Mouse (Mus musculus) forebrain, embryonic 13.5 days (tissue): ENCODE data around the gene Trafd1. TPM values are rescaled to one million over a fixed set of nuclear protein-coding genes. Genes with fewer than 3 reads are reported as not detected.

ENCODE experiments used
- ATAC-seq: fragments of 200-750 bp; cut with Nextera tagmentation; 2 replicates; pipeline ENCODE4 v1.8.0; 2017
- H3K27ac ChIP-seq: fragments of 300-500 bp; sonication (generic); 2 replicates; pipeline ENCODE4 v1.5.1; 2015; ENCODE audit warnings: inconsistent platforms, mild to moderate bottlenecking, moderate library complexity
- H3K27me3 ChIP-seq: fragments of 300-500 bp; sonication (generic); 2 replicates; pipeline ENCODE4 v1.6.1; 2015; ENCODE audit warnings: mild to moderate bottlenecking, inconsistent platforms
- H3K36me3 ChIP-seq: fragments of 300-500 bp; sonication (generic); 2 replicates; pipeline ENCODE4 v1.6.1; 2015; ENCODE audit warnings: mild to moderate bottlenecking, inconsistent platforms; ENCODE audit not compliant: poor library complexity, severe bottlenecking
- H3K4me1 ChIP-seq: fragments of 300-500 bp; sonication (generic); 2 replicates; pipeline ENCODE4 v1.6.1; 2015; ENCODE audit warnings: inconsistent platforms
- H3K4me2 ChIP-seq: fragments of 300-500 bp; sonication (generic); 2 replicates; pipeline ENCODE4 v1.6.1; 2015; ENCODE audit warnings: inconsistent platforms, mild to moderate bottlenecking, moderate library complexity
- H3K4me3 ChIP-seq: fragments of 300-500 bp; sonication (generic); 2 replicates; pipeline ENCODE4 v1.5.1; 2015; ENCODE audit warnings: mild to moderate bottlenecking, inconsistent platforms
- H3K9ac ChIP-seq: fragments of 300-500 bp; sonication (generic); 2 replicates; pipeline ENCODE4 v1.6.1; 2015; ENCODE audit warnings: mild to moderate bottlenecking, inconsistent platforms
- H3K9me3 ChIP-seq: fragments of 300-500 bp; sonication (generic); replicated peaks from 2 replicates; pipeline ENCODE4 v1.6.1; 2016; ENCODE audit warnings: inconsistent platforms
- WGBS: fragments of 180-500 bp; shearing (Covaris S2); methylation state at CpG from one replicate; pipeline ENCODE4 v1.1.7; 2015; 5-methylcytosine and 5-hydroxymethylcytosine counted together
- polyA plus RNA-seq: library from polyadenylated mRNA; unstranded; fragments of >200 nt; fragmentation: Nextera tagmentation; extraction: Ambion mirVana; gene quantifications from 2 replicates; pipeline ENCODE4 v1.2.1, GENCODE M21; 2015

The Trafd1 gene
- 111 and 117 TPM in 2 replicates for polyA plus RNA-seq

DNA sequence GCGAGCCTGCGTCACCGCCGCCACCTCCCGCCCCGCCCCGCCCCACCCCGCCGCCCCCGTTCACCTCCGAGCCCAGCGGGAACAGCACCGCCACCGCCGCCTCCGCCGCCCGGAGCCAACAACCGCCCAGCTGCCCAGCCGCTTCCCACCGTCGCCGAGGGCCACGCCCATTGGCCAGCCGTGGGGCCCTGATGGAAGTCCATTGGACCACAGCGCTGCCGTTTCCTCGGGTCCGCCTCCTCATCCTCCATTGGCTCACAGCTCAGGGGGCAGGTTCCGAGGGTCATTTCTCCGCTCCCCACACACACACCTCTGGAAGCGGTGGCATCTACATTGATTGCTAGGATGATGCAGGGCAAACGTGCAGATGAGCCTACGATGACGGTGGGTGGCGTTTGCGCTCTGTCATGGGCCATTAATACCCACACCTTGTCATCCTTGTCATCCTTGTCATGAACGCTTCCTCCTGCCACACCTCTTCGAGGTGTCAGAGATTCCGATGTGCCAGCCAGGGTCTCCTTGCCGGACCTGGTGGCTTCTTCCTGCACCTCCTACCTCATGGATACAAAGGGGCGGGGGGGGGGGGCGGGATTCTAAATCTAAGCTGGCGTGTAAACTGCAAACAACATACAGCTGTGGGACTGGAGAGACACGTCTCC, at the start of gene Trafd1:
Trafd1 (minus strand) TSS at position 172 of the 659 bp plus-strand sequence.
- Histone ChIP-seq H3K27ac (peak within 1 kb of the TSS; percentile 81), H3K36me3 (peaks cover 24% of the 10 kb centered on the region), H3K9ac (peak within 1 kb of the TSS; percentile 87), H3K4me2 (peak within 1 kb of the TSS; percentile 74), H3K9me3 (0 out of 2 replicates have a peak, but pooled peaks cover 6% of the 10 kb centered on the region), H3K4me1 (peaks cover 20% of the 10 kb centered on the region), H3K27me3 (peaks cover 6% of the 10 kb centered on the region), H3K4me3 (peak within 1 kb of the TSS; percentile 77)
- peak; percentile 98 for ATAC-seq
- WGBS = under 1% methylated on average over 29 of the region's 45 CpGs

DNA sequence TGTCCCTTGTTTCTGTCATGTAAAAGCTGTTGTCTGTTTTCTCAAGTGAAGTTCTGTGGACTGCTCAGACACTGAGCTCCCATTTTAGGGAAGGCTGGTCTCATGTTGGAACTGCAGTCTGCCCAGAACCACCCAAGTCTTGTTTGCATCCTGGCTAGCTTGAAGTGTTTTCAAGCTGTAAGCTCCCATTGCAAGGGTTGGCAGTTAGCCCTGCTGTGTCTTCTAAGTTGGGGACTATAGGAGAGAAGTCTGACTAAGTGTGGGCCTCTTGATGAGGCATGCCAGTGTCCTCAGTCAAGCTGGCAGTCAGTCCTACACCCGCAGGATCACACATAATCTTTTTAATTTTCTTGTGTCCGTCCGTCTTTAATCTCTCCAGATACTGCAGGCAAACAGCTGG, 43.5 kb upstream of the Trafd1 start:
- Histone ChIP-seq H3K27ac (no peak overlapping the region), H3K4me3 (no peak overlapping the region), H3K27me3 (no peaks in the 10 kb centered on the region), H3K9ac (no peak overlapping the region), H3K9me3 (no peaks in the 10 kb centered on the region), H3K4me2 (no peak overlapping the region), H3K4me1 (no peaks in the 10 kb centered on the region), H3K36me3 (peaks cover 100% of the 10 kb centered on the region)
- ATAC-seq = no peak
- WGBS = 96% methylated on average over 3 of the region's 3 CpGs

DNA sequence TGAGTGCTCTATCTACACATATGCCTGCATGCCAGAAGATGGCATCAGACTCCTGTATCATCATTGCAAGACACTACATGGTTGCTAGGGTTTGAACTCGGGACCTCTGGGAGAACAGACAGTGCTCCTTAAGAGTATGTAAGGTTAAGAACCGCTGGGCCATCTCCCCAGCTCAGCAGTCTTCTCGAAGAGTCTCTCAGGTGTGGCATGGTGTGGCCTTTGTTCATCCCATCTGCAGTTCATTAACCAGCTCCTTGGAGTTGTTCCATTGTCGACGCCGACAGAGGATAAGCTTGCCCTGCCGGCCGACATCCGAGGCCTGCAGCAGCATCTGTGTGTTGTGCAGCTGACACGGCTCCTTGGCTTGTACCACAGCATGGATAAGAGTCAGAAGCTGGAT, 37.9 kb upstream of the Trafd1 start:
- Histone ChIP-seq H3K9ac (no peak overlapping the region), H3K4me1 (no peaks in the 10 kb centered on the region), H3K4me2 (no peak overlapping the region), H3K9me3 (no peaks in the 10 kb centered on the region), H3K36me3 (peaks cover 98% of the 10 kb centered on the region), H3K27ac (no peak overlapping the region), H3K4me3 (no peak overlapping the region), H3K27me3 (no peaks in the 10 kb centered on the region)
- no peak for ATAC-seq
- WGBS = 92% methylated on average over 10 of the region's 10 CpGs

DNA sequence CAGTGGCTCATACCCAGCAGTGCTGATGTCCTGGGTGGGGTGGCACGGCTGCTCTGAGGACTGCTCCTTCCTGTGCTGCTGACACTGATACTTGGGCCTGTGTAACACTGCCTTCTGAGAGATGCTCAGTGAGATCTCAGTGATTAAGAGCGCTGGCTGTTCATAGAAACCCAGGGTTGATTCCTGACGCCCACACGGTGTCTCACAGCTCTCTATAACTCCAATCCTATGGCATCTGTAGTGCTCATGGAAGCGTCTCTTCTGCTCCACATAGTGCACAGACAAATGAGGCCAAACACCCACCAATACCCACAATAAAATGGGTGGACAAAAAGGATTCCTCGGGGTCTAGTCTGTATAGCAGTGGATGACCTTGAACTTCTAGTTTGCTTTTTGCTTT, 37.4 kb upstream of the Trafd1 start:
- peaks cover 98% of the 10 kb centered on the region for H3K36me3 ChIP-seq
- no peak for ATAC-seq
- 93% methylated on average over 6 of the region's 6 CpGs for WGBS
- H3K4me3 ChIP-seq = no peak overlapping the region
- H3K4me2 ChIP-seq = no peak overlapping the region
- no peaks in the 10 kb centered on the region for H3K9me3 ChIP-seq
- H3K9ac ChIP-seq = no peak overlapping the region
- no peaks in the 10 kb centered on the region for H3K4me1 ChIP-seq
- H3K27ac ChIP-seq = no peak overlapping the region
- H3K27me3 ChIP-seq = no peaks in the 10 kb centered on the region

DNA sequence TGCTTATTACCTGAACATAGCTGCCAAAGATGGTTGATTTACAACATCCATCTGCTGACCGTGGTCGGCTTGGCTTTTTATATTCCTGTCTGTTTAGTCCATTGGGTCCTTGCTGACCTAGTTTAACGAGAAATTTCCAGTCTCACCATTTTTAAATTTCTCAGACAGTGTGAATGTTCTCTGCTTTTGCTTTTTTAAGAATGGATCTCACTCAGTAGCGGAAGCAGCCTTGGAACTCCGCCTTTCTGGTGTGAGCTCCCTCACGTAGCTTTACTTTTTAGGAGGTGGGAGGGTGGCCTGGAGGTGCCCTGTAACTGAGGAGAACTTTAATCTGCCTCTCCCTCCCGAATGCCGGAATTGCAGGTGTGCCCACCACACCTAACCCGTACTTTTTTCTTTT, 35.3 kb upstream of the Trafd1 start:
- no peak for ATAC-seq
- 94% methylated on average over 9 of the region's 9 CpGs for WGBS
- no peak overlapping the region for H3K4me2 ChIP-seq
- H3K4me3 ChIP-seq = no peak overlapping the region
- H3K27ac ChIP-seq = no peak overlapping the region
- H3K9ac ChIP-seq = no peak overlapping the region
- no peaks in the 10 kb centered on the region for H3K4me1 ChIP-seq
- H3K36me3 ChIP-seq = peaks cover 98% of the 10 kb centered on the region
- H3K9me3 ChIP-seq = no peaks in the 10 kb centered on the region
- H3K27me3 ChIP-seq = no peaks in the 10 kb centered on the region

DNA sequence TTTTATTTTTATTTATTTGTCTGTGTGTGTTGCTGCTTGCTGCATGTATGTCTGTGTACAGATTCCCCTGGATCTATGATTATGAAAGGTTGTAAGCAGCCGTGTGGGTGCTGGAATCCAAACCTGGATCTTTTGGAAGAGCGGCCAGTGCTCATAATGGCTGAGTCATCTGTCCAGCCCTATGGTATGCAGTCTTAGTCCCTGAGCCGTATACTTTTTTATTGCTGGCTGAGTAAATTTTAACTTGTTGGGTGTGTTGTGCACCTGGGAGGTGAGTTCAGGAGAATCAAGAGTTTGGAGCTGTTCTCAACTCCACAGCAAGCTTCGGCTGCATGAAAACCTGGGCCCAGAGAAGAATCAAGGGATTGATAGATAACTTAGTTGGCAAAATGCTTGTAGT, 25.5 kb upstream of the Trafd1 start:
- no peaks in the 10 kb centered on the region for H3K4me1 ChIP-seq
- ATAC-seq = no peak
- H3K36me3 ChIP-seq = peaks cover 91% of the 10 kb centered on the region
- WGBS = 94% methylated on average over 4 of the region's 4 CpGs
- no peak overlapping the region for H3K4me3 ChIP-seq
- H3K9ac ChIP-seq = no peak overlapping the region
- no peak overlapping the region for H3K27ac ChIP-seq
- no peaks in the 10 kb centered on the region for H3K27me3 ChIP-seq
- H3K4me2 ChIP-seq = no peak overlapping the region
- no peaks in the 10 kb centered on the region for H3K9me3 ChIP-seq

DNA sequence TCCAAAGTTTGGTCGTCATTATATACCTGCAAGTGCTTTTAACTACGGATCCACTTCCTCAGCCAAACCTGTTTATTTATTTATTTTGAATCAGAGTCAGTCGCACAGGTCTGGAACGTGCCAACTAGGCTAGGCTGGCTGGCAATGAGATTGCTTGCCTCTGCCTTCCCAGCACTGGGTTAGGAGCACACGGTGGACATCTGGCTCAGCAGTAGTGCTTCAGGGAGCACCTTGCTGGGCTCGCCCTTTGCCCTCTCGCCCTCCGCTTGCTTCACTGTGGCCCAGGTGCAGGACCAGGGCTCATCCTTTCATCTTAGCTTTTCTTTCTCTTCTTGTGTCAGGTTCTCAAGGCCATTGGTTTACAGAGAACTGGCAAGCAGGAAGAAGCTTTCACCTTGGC, 22.4 kb upstream of the Trafd1 start:
- ATAC-seq = no peak
- WGBS = 93% methylated on average over 8 of the region's 8 CpGs
- H3K4me1 ChIP-seq = no peaks in the 10 kb centered on the region
- no peak overlapping the region for H3K4me2 ChIP-seq
- peaks cover 62% of the 10 kb centered on the region for H3K36me3 ChIP-seq
- no peak overlapping the region for H3K27ac ChIP-seq
- no peaks in the 10 kb centered on the region for H3K9me3 ChIP-seq
- no peak overlapping the region for H3K9ac ChIP-seq
- H3K4me3 ChIP-seq = no peak overlapping the region
- no peaks in the 10 kb centered on the region for H3K27me3 ChIP-seq

DNA sequence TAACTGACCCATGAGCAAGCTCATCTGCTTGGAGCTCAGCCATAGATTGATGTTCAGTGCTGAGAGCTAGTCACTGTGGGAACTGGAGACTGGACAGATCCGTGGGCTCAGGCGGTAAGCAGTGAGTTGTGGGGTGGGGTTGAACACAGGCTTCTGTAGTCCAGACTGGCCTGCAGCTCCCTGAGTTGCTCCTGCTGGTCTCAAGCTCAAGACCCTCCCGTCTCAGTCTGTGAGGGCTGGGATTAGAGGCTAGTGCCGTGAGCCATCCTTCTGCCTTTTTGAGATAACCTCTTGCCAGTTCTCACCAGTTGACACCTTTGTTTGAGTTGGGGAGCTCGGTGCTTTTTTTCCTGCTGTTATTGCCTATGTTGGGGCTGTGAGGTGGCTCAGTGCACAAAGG, 15.4 kb upstream of the Trafd1 start:
- Histone ChIP-seq H3K36me3 (peaks cover 16% of the 10 kb centered on the region; the same call in 1 of the 2 replicates), H3K9me3 (no peaks in the 10 kb centered on the region), H3K4me3 (no peak overlapping the region), H3K27me3 (no peaks in the 10 kb centered on the region), H3K9ac (no peak overlapping the region), H3K4me2 (no peak overlapping the region), H3K27ac (no peak overlapping the region), H3K4me1 (peaks cover 20% of the 10 kb centered on the region)
- WGBS = 93% methylated on average over 5 of the region's 5 CpGs
- no peak for ATAC-seq

DNA sequence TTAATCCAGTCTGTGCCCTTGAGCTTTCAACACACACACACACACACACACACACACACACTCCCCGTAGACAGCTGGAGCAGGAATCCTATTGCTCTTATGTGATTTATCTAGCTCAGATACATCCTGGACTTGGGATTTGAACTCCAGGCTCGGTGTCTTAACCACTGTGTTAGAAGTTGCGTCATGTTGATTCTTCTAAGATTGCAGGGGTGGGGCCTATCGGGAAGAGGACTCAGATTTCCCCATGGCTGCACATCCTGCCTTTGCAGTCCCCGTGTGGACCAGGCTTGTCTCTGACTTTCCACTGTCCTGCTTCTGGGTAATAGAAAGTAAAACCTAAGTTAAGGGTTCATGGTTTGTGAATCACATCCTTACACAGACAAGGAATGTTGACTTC, 14.6 kb upstream of the Trafd1 start:
- ATAC-seq = no peak
- no peak overlapping the region for H3K27ac ChIP-seq

DNA sequence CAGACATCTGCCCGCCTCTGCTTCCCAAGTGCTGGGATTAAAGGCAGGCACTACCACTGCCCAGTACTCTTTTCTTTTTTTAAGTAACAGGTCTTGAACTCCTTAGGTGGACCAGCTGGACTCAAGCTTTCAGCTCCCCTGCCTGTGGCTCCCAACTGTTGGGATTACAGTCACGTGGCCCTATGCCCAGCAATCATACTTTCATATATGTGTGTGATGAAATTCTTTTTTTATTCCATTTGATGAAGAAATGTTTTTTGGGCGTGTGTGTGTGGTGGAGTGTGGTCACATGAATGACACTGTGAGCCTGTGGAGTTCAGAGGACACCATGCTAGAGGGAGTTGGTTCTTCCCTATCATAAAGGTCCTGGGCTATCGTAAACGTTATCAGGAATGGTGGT, 14.1 kb upstream of the Trafd1 start:
- Histone ChIP-seq H3K27ac (no peak overlapping the region), H3K4me2 (peak overlapping the region; percentile 96), H3K4me3 (peak overlapping the region; percentile 94; the same call in 1 of the 2 replicates), H3K4me1 (peaks cover 20% of the 10 kb centered on the region), H3K9me3 (no peaks in the 10 kb centered on the region), H3K27me3 (no peaks in the 10 kb centered on the region), H3K36me3 (peaks cover 16% of the 10 kb centered on the region; the same call in 1 of the 2 replicates), H3K9ac (peak overlapping the region; percentile 86; the same call in 1 of the 2 replicates)
- WGBS = 92% methylated on average over 5 of the region's 5 CpGs
- ATAC-seq = no peak

More for the DNA sequence above, 14.6 kb upstream of the Trafd1 start:
- no peak overlapping the region for H3K4me2 ChIP-seq
- WGBS = 88% methylated on average over 5 of the region's 5 CpGs
- no peak overlapping the region for H3K9ac ChIP-seq
- peaks cover 16% of the 10 kb centered on the region; the same call in 1 of the 2 replicates for H3K36me3 ChIP-seq
- no peak overlapping the region for H3K4me3 ChIP-seq
- H3K4me1 ChIP-seq = peaks cover 20% of the 10 kb centered on the region
- H3K9me3 ChIP-seq = no peaks in the 10 kb centered on the region
- no peaks in the 10 kb centered on the region for H3K27me3 ChIP-seq

DNA sequence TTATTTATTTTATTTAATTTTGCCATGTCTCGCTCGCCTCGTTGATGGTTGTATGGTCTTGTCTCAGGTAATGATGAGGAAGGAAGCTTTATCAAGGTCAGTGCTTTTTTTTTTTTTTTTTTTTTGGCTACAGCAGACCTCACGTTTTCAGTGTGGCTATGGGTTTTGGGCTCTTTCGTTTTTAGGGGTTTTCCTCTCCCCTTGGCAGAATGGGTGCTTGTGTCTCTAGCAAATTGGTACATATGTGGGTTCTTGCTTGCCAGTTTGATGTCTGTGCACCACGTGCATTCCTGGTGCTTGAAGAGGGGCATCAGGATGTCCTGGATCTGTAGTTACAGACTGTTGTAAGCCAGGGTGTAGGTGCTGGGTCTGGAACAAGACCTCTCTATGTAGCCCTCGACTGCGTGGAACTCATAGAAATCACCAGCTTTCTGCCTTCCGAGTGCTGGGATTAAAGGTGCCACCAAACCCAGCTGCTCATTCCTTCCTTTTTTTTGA, 13.6 kb upstream of the Trafd1 start:
- no peaks in the 10 kb centered on the region for H3K27me3 ChIP-seq
- no peaks in the 10 kb centered on the region for H3K9me3 ChIP-seq
- H3K4me1 ChIP-seq = peaks cover 20% of the 10 kb centered on the region
- H3K4me2 ChIP-seq = peak overlapping the region; percentile 96
- H3K4me3 ChIP-seq = peak overlapping the region; percentile 94
- no peak for ATAC-seq
- peaks cover 16% of the 10 kb centered on the region; the same call in 1 of the 2 replicates for H3K36me3 ChIP-seq
- H3K27ac ChIP-seq = no peak overlapping the region
- peak overlapping the region; percentile 86 for H3K9ac ChIP-seq
- whole genome bisulfite sequencing = 59% methylated on average over 9 of the region's 9 CpGs

DNA sequence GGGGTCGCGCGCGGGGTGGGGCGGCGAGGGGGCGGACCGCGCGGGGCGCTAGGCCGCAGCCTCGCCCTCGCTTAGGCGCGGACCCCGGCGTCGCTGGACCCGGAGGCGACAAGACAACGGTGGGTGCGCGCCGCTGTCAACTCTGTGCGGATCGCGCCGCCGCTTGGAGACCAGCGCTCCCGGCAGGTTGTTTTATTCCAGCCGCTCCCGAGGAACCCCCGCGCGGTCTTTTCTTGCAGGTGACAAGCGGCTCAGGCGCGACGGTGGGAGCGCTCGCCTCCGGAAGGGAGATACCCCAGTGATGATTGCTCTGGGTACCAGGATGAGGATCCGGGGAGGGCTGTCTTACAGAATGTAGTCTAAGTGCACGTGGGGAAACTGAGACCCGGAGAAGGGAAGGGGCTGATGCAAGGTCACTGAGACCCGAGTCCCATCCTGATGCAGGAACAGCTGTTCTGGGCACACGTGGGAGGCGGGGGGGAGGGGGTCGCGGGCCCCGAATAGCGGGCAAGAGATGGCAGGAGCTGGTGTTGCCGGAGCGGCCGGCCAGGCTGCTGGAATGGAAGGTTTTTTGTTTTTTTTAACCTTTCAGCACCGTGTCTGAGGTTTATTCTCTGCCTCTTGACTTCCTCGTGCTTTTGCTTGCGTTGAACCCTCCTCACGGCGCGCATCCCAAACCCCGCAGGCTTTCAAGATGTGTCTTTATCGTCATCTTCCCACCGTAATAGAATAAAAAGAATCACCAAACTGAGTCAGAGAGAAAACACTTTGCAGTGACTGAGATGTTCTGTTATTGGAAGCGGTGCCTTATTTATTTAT, 12.9 kb upstream of the Trafd1 start:
- peak overlapping the region; percentile 86 for H3K9ac ChIP-seq
- H3K27ac ChIP-seq = peak overlapping the region; percentile 54
- H3K4me3 ChIP-seq = peak overlapping the region; percentile 94
- H3K4me1 ChIP-seq = peaks cover 20% of the 10 kb centered on the region
- peak overlapping the region; percentile 96 for H3K4me2 ChIP-seq
- under 1% methylated on average over 67 of the region's 67 CpGs for WGBS
- H3K27me3 ChIP-seq = no peaks in the 10 kb centered on the region
- peaks cover 16% of the 10 kb centered on the region; the same call in 1 of the 2 replicates for H3K36me3 ChIP-seq
- peak; percentile 85 for ATAC-seq
- H3K9me3 ChIP-seq = no peaks in the 10 kb centered on the region
